Comparison of ENCODE assay signal across 34 mouse cellular contexts in genomic region chr15:94616036-94616435, GRCm38 (mm10). TPM values are rescaled to one million over a fixed set of nuclear protein-coding genes. Genes with fewer than 3 reads are reported as not detected.
DNase-seq lines count a peak whose midpoint lies in the region; ATAC-seq and TF ChIP-seq lines count a peak whose summit lies in the region.
"Had no signal": no experiment of that assay in that cellular context is flagged by ENCODE, and none has a peak within 500 bp of the region (broad histone marks: within the 10 kb centered on the region; RNA-seq: fewer than 3 reads in every experiment).

No protein-coding gene starts in this region.

- TF ChIP-seq EP300 in MEL (IDR thresholded peaks at IDR 0.05; ENCODE audit: low read depth in 1 of 2, low read length in 2 of 2) = 0 out of 4 replicates have a peak, but pooled peaks of 1 of the 2 experiments have one; percentile 15

- WGBS in liver, embryonic 13.5 days (ENCODE audit: insufficient replicate concordance) = 74% methylated on average over 11 of the region's 11 CpGs

- no peak for TF ChIP-seq CTCF in MEL (IDR thresholded peaks at IDR 0.05 in 2 of 3, conservative IDR thresholded peaks at IDR 0.05 in 1 of 3; ENCODE audit: control insufficient read depth in 1 of 3, insufficient read depth in 1 of 3, low read depth in 2 of 3, low read length in 3 of 3, poor library complexity in 1 of 3, severe bottlenecking in 1 of 3)

- no peak overlapping the region for H3K27ac ChIP-seq in liver, embryonic 13.5 days
- no peak overlapping the region for H3K27ac ChIP-seq in MEL (ENCODE audit: control insufficient read depth, low read depth, low read length)
- H3K27ac ChIP-seq: embryonic facial prominence, embryonic 13.5 days; forebrain, embryonic 10.5 days; forebrain, embryonic 15.5 days; heart, adult 2 months; heart, embryonic 13.5 days; kidney, embryonic 15.5 days; layer of hippocampus, adult 2 months; left cerebral cortex, adult 2 months; limb, embryonic 13.5 days; liver, embryonic 12.5 days; midbrain, embryonic 12.5 days; neural tube, embryonic 12.5 days; stomach, postnatal 0 days had no signal

- peak; percentile 40 for DNase-seq in liver, embryonic 13.5 days
- no peak for DNase-seq in liver
- peak; percentile 51 for DNase-seq in 3T3-L1 (ENCODE audit: low read depth, low spot score)
- DNase-seq in MEL (ENCODE audit: low read depth, low spot score) = peak; percentile 51
- DNase-seq in c-Kit-negative CD71-positive TER-119-positive erythroid progenitor cells, embryonic 14.5 days (ENCODE audit: low read depth, low spot score) = peak; percentile 2
- no peak for DNase-seq in kidney, postnatal 25 days
- DNase-seq in heart, adult 9 months (ENCODE audit: low spot score in 2 of 2) = no peak
- DNase-seq: cerebellum, adult 11-12 months; cerebellum, adult 9-11 months; heart, adult 2 months; kidney, adult 18-20 months; kidney, postnatal 36 days; lung, adult 18-20 months; right cerebral cortex, adult 18-20 months; right cerebral cortex, postnatal 4 days; thymus, postnatal 4 days had no signal

- H3K9me3 ChIP-seq in liver, embryonic 13.5 days (replicated peaks) = no peaks in the 10 kb centered on the region
- no peaks in the 10 kb centered on the region for H3K9me3 ChIP-seq in MEL (replicated peaks; ENCODE audit: insufficient read depth, low read length)
- H3K9me3 ChIP-seq: embryonic facial prominence, embryonic 13.5 days; forebrain, embryonic 10.5 days; forebrain, embryonic 15.5 days; heart, embryonic 13.5 days; kidney, embryonic 15.5 days; limb, embryonic 13.5 days; liver, embryonic 12.5 days; midbrain, embryonic 12.5 days; neural tube, embryonic 12.5 days had no signal

- H3K4me1 ChIP-seq in liver, embryonic 13.5 days (replicated peaks) = no peaks in the 10 kb centered on the region
- peaks cover 3 to 5% of the 10 kb centered on the region in 2 experiments; a peak in 3 of 4 replicates for H3K4me1 ChIP-seq in MEL (ENCODE audit: control insufficient read depth in 1 of 2, insufficient read depth in 2 of 2, low read length in 2 of 2)
- H3K4me1 ChIP-seq: embryonic facial prominence, embryonic 13.5 days; forebrain, embryonic 10.5 days; forebrain, embryonic 15.5 days; heart, embryonic 13.5 days; kidney, embryonic 15.5 days; limb, embryonic 13.5 days; liver, embryonic 12.5 days; midbrain, embryonic 12.5 days; neural tube, embryonic 12.5 days had no signal

- no peak for TF ChIP-seq POLR2A in MEL (IDR thresholded peaks at IDR 0.05; ENCODE audit: control insufficient read depth in 1 of 2, insufficient read depth in 1 of 2, low read depth in 1 of 2, low read length in 2 of 2, poor library complexity in 1 of 2)

- no peaks in the 10 kb centered on the region for H3K79me2 ChIP-seq in MEL (ENCODE audit: control insufficient read depth, insufficient read depth, low read length, poor library complexity)

- no peak for ATAC-seq in liver, embryonic 13.5 days (ENCODE audit: low read depth)
- ATAC-seq: activated CD4-positive, CD25-positive, alpha-beta regulatory T cell, adult 4 months; forebrain, embryonic 15.5 days; hindbrain, embryonic 16.5 days; liver, embryonic 12.5 days; lung, postnatal 0 days had no signal

- no peak overlapping the region for H3K4me2 ChIP-seq in liver, embryonic 13.5 days
- H3K4me2 ChIP-seq: embryonic facial prominence, embryonic 13.5 days; forebrain, embryonic 15.5 days; heart, embryonic 13.5 days; kidney, embryonic 15.5 days; limb, embryonic 13.5 days; liver, embryonic 12.5 days; midbrain, embryonic 12.5 days; neural tube, embryonic 12.5 days had no signal

- H3K36me3 ChIP-seq in liver, embryonic 13.5 days = no peaks in the 10 kb centered on the region
- H3K36me3 ChIP-seq in MEL (ENCODE audit: control insufficient read depth in 1 of 2, insufficient read depth in 2 of 2, low read length in 2 of 2) = no peaks in the 10 kb centered on the region
- H3K36me3 ChIP-seq: embryonic facial prominence, embryonic 13.5 days; forebrain, embryonic 10.5 days; forebrain, embryonic 15.5 days; heart, embryonic 13.5 days; kidney, embryonic 15.5 days; limb, embryonic 13.5 days; liver, embryonic 12.5 days; midbrain, embryonic 12.5 days; neural tube, embryonic 12.5 days had no signal

- H3K4me3 ChIP-seq in liver, embryonic 13.5 days (replicated peaks) = no peak overlapping the region
- no peak overlapping the region for H3K4me3 ChIP-seq in MEL (ENCODE audit: control insufficient read depth in 1 of 2, insufficient read depth in 1 of 2, low read depth in 2 of 2, low read length in 2 of 2)
- H3K4me3 ChIP-seq: embryonic facial prominence, embryonic 13.5 days; forebrain, embryonic 10.5 days; forebrain, embryonic 15.5 days; heart, adult 2 months; heart, embryonic 13.5 days; kidney, embryonic 15.5 days; layer of hippocampus, adult 2 months; left cerebral cortex, adult 2 months; limb, embryonic 13.5 days; liver, embryonic 12.5 days; midbrain, embryonic 12.5 days; myocyte; neural tube, embryonic 12.5 days had no signal

- no peaks in the 10 kb centered on the region for H3K27me3 ChIP-seq in liver, embryonic 13.5 days
- H3K27me3 ChIP-seq in MEL (ENCODE audit: control insufficient read depth in 1 of 2, insufficient read depth in 2 of 2, low read length in 2 of 2) = no peaks in the 10 kb centered on the region
- H3K27me3 ChIP-seq: embryonic facial prominence, embryonic 13.5 days; forebrain, embryonic 15.5 days; heart, embryonic 13.5 days; kidney, embryonic 15.5 days; limb, embryonic 13.5 days; liver, embryonic 12.5 days; midbrain, embryonic 12.5 days; neural tube, embryonic 12.5 days had no signal

- no peak overlapping the region for H3K9ac ChIP-seq in liver, embryonic 13.5 days
- H3K9ac ChIP-seq in MEL (ENCODE audit: control insufficient read depth, low read depth, low read length, poor library complexity, severe bottlenecking) = no peak overlapping the region
- H3K9ac ChIP-seq: embryonic facial prominence, embryonic 13.5 days; forebrain, embryonic 15.5 days; heart, embryonic 13.5 days; kidney, embryonic 15.5 days; limb, embryonic 13.5 days; liver, embryonic 12.5 days; midbrain, embryonic 12.5 days; neural tube, embryonic 12.5 days had no signal

- TF ChIP-seq RAD21 in MEL (IDR thresholded peaks at IDR 0.05; ENCODE audit: low read depth, low read length) = no peak

TF ChIP-seq in MEL, 35 proteins besides CTCF, POLR2A, EP300 and RAD21:
- TF ChIP-seq ELF1 (IDR thresholded peaks at IDR 0.05; ENCODE audit: low read depth, low read length) (no peak), GABPA (IDR thresholded peaks at IDR 0.05; ENCODE audit: low read depth, low read length) (peak; percentile 71), MAFK (IDR thresholded peaks at IDR 0.05; ENCODE audit: borderline replicate concordance, low read depth, low read length) (peak; percentile 31; the same call in 1 of the 2 replicates)

RNA-seq across cellular contexts. Expression of gene Tmem117, which starts 13.0 kb away (rescaled TPM):
- 0.03 and 0.07 TPM in 2 replicates for polyA plus RNA-seq in liver, embryonic 13.5 days (2015; fragmentation: Nextera tagmentation; extraction: Ambion mirVana)
- not detected in 2 replicates for total RNA-seq in MEL (2012; rRNA removed)
- polyA plus RNA-seq in MEL (2012; ENCODE audit: insufficient read depth in 1 of 2, insufficient read length in 2 of 2, low read depth in 1 of 2, low replicate concordance in 2 of 2, missing spikeins in 1 of 2) = not detected
- total RNA-seq: common myeloid progenitor, adult 5-6 weeks had no signal
- polyA plus RNA-seq: liver, embryonic 12.5 days; spleen, adult 2 months had no signal

RNA-seq across cellular contexts. Expression of gene Twf1, which starts 26.3 kb away (rescaled TPM):
- polyA plus RNA-seq in liver, embryonic 13.5 days (2015; fragmentation: Nextera tagmentation; extraction: Ambion mirVana) = 32.4 and 34.2 TPM in 2 replicates
- 20.0 and 26.4 TPM in 2 replicates for total RNA-seq in MEL (2012; rRNA removed)
- 10 to 100 TPM; 37.1 to 64.1 TPM for polyA plus RNA-seq in MEL (2012; ENCODE audit: insufficient read depth in 1 of 2, insufficient read length in 2 of 2, low read depth in 1 of 2, low replicate concordance in 2 of 2, missing spikeins in 1 of 2)

Comparison
In these comparisons a context has a peak if more than half of its experiments do, and no peak if none do; other contexts are left out.
1. DNase-seq: peak in liver, embryonic 13.5 days (single experiment), 3T3-L1 (single experiment), MEL (single experiment) and c-Kit-negative CD71-positive TER-119-positive erythroid progenitor cells, embryonic 14.5 days (single experiment); none in liver (single experiment), kidney, postnatal 25 days (0 of 2) and heart, adult 9 months (0 of 2).